Mouse (Mus musculus) myocyte (in vitro differentiated cells): ENCODE measurements around the gene Mlana.

Source experiments
- MAX ChIP-seq: IDR thresholded peaks from one replicate; pipeline ENCODE4 v1.6.1; 2011; ENCODE audit warnings: low read depth, mild to moderate bottlenecking, control low read depth
- POLR2A ChIP-seq: IDR thresholded peaks from one replicate; pipeline ENCODE4 v1.6.1; 2011; ENCODE audit warnings: low read depth, mild to moderate bottlenecking, control low read depth, moderate library complexity; ENCODE audit not compliant: insufficient read length
- POLR2AphosphoS2 ChIP-seq: IDR thresholded peaks from one replicate; pipeline ENCODE4 v1.6.1; 2011; ENCODE audit warnings: low read depth, control low read depth; ENCODE audit not compliant: insufficient read length
- REST ChIP-seq: IDR thresholded peaks from one replicate; pipeline ENCODE4 v1.6.1; 2011; ENCODE audit warnings: mild to moderate bottlenecking, control low read depth, moderate library complexity; ENCODE audit not compliant: insufficient read depth, insufficient read length
- TCF12 ChIP-seq: IDR thresholded peaks from one replicate; pipeline ENCODE4 v1.6.1; 2011; ENCODE audit warnings: mild to moderate bottlenecking, control low read depth; ENCODE audit not compliant: poor library complexity, insufficient read depth, severe bottlenecking
- TCF3 ChIP-seq: IDR thresholded peaks from one replicate; pipeline ENCODE4 v1.6.1; 2011; ENCODE audit warnings: low read depth, control low read depth; ENCODE audit not compliant: insufficient read length
- USF1 ChIP-seq: IDR thresholded peaks from one replicate; pipeline ENCODE4 v1.6.1; 2011; ENCODE audit warnings: low read depth, mild to moderate bottlenecking, control low read depth, moderate library complexity

GRCm38 (mm10) chr19:29674946-29675345, 22.7 kb upstream of the Mlana start:
- no peak for TF ChIP-seq MAX
- no peak for TF ChIP-seq TCF3
- no peak for TF ChIP-seq POLR2A
- TF ChIP-seq REST, result no peak
- TF ChIP-seq USF1, result no peak
- no peak for TF ChIP-seq POLR2AphosphoS2
- TF ChIP-seq TCF12, result no peak
